Mouse (Mus musculus): Measurements from ENCODE around the gene Gba.

DNA sequence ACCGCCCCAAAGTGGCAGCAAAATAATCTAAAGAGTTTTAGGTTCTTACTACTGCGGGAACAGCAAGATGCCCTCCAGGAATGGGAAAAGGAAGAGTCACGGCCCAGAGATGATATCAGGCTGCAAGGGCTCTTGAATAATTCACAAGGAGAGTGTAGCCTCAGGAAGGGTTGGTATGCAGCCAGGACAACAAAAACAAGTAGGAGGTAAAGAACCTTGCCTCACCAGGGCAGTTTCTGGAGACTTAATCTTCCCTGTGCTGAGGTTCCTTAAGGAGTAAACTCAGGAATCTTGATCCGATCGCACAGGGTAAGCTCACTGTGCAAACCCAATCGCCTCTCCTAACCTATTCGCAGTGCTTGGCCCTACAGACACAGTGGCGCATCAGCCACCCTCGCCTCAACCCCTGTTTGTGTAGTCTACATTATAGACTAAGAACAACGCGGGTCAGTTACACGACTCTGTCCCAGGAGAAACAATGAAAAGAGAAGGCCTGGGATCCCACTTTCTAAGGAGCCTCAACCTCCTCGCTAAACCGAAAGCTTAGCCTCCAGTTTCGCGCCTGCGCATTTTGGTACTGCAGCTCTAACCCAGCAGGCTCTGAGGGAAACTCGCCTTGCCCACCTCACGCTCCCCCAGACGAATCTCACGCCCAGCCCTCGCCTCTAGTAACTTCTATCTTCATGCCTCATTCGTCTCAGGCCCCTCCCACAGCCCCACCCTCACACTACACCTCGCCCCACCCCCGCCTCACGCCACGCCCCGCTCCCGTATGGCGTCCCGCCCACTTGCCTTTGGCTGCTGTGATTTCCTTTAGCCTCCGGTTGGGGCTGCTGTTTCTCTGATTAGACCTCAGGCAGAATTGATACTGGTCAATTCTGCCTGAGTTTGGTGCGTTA lies 6.5 kb upstream of the Gba start:
- TF ChIP-seq CEBPB (IDR thresholded peaks at IDR 0.05; ENCODE audit: insufficient read depth, poor library complexity, severe bottlenecking) (no peak), POLR2AphosphoS2 (IDR thresholded peaks at IDR 0.05; ENCODE audit: insufficient read length, low read depth) (peak; percentile 86), POLR2A (IDR thresholded peaks at IDR 0.05; ENCODE audit: insufficient read length, low read depth) (peak; percentile 78), MYOD1 (IDR thresholded peaks at IDR 0.05; ENCODE audit: control insufficient read depth in 1 of 3, insufficient read length in 2 of 3, low read depth in 2 of 3) (no peak), E2F4 (IDR thresholded peaks at IDR 0.05; ENCODE audit: insufficient read depth) (no peak), MAX (IDR thresholded peaks at IDR 0.05; ENCODE audit: low read depth) (no peak), MYOG (IDR thresholded peaks at IDR 0.05; ENCODE audit: control insufficient read depth in 1 of 3, insufficient read depth in 1 of 3, insufficient read length in 2 of 3, low read depth in 2 of 3) (no peak), SRF (IDR thresholded peaks at IDR 0.05; ENCODE audit: control insufficient read depth, insufficient read length, low read depth) (no peak), TCF3 (IDR thresholded peaks at IDR 0.05; ENCODE audit: insufficient read length, low read depth) (no peak), USF1 (IDR thresholded peaks at IDR 0.05; ENCODE audit: low read depth) (no peak), TCF12 (IDR thresholded peaks at IDR 0.05; ENCODE audit: insufficient read depth, poor library complexity, severe bottlenecking) (no peak), REST (IDR thresholded peaks at IDR 0.05; ENCODE audit: insufficient read depth, insufficient read length) (no peak)

All from myocyte (in vitro differentiated cells).